Mouse (Mus musculus): ENCODE data around the gene Armt1. TPM values are rescaled to one million over a fixed set of nuclear protein-coding genes. Genes with fewer than 3 reads are reported as not detected.

The Armt1 gene
- polyA plus RNA-seq (2012; rRNA removed), result 4.3 and 7.2 TPM in 2 replicates

- Histone ChIP-seq H3K4me1 (ENCODE audit: control insufficient read depth, insufficient read depth, low read length) (0 out of 2 replicates have a peak, but pooled peaks cover 4% of the 10 kb centered on the region), H3K4me3 (replicated peaks; ENCODE audit: extremely low read depth, low read depth, low read length) (peak within 1 kb of the TSS; percentile 92)
- WGBS, result under 1% methylated on average over 75 of the region's 75 CpGs
- peak; percentile 93 for DNase-seq
- TF ChIP-seq POLR2A (IDR thresholded peaks at IDR 0.05; ENCODE audit: borderline replicate concordance, extremely low read depth, low read depth, low read length) (peak; percentile 88), CTCF (IDR thresholded peaks at IDR 0.05; ENCODE audit: insufficient read depth, low read length) (no peak)
These were observed at the start of gene Armt1, which contains the start of gene Rmnd1 for GRCm38 (mm10) chr10:4432123-4432931. Armt1 (plus strand) TSS chr10:4432467. Rmnd1 (minus strand) TSS chr10:4432388.

GRCm38 (mm10) chr10:4384244-4384643, 48.0 kb upstream of the Armt1 start:
- H3K4me3 ChIP-seq (replicated peaks; ENCODE audit: extremely low read depth, low read depth, low read length), result no peak overlapping the region
- DNase-seq, result no peak
- H3K4me1 ChIP-seq (ENCODE audit: control insufficient read depth, insufficient read depth, low read length), result peaks cover 4% of the 10 kb centered on the region; the same call in 1 of the 2 replicates
- no peak for TF ChIP-seq CTCF (IDR thresholded peaks at IDR 0.05; ENCODE audit: insufficient read depth, low read length)
- no peak for TF ChIP-seq POLR2A (IDR thresholded peaks at IDR 0.05; ENCODE audit: borderline replicate concordance, extremely low read depth, low read depth, low read length)
- 95% methylated on average over 7 of the region's 7 CpGs for WGBS

- H3K4me3 ChIP-seq (replicated peaks; ENCODE audit: extremely low read depth, low read depth, low read length), result peak overlapping the region; percentile 87
- DNase-seq, result peak; percentile 91
- peak; percentile 90; the same call in 1 of the 2 replicates for TF ChIP-seq POLR2A (IDR thresholded peaks at IDR 0.05; ENCODE audit: borderline replicate concordance, extremely low read depth, low read depth, low read length)
- TF ChIP-seq CTCF (IDR thresholded peaks at IDR 0.05; ENCODE audit: insufficient read depth, low read length), result no peak
- WGBS, result 1% methylated on average over 107 of the region's 133 CpGs
- peaks cover 18% of the 10 kb centered on the region for H3K4me1 ChIP-seq (ENCODE audit: control insufficient read depth, insufficient read depth, low read length)
These were observed 45.4 kb upstream of the Armt1 start for GRCm38 (mm10) chr10:4386609-4387591.

DNA sequence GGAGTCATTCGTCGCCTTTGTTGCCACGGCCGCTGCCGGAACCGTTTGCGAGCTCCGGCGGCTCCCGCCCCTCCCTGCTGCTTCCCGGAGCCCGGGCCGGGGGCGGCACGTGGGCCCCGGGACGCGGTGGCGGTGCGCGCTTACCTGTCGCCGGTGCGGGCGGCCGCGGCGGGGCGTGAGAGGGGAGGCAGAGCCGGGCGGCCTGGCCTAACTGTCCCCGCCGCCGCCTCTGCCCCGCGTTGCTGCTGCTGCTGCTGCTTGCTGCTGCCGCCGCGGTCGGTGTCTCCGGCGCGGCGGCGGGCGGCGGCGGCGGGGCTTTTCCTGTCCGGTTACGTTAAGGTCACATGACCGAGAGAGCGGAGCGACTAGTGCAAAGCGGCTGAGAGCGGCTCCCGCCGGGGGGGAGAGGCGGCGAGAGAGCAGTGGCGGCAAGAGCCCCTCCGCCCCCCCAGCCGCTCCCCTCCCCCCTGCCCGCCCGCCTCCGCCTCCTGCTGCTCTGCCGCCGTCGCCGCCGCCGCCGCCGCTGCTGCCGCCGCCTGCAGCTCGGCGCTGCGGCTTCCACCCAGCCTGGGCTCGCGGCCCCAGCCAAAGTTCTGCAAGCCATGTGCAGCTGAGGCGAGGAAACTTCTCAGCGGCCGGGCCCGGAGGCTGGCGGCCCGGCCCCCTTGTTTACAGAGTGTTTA, 44.4 kb upstream of the Armt1 start, which contains the start of gene Zbtb2:
Zbtb2 (minus strand) TSS at position 408 of the 683 bp plus-strand sequence.
- WGBS, result 1% methylated on average over 59 of the region's 87 CpGs
- DNase-seq, result peak; percentile 56
- Histone ChIP-seq H3K4me3 (replicated peaks; ENCODE audit: extremely low read depth, low read depth, low read length) (peak within 1 kb of the TSS; percentile 87), H3K4me1 (ENCODE audit: control insufficient read depth, insufficient read depth, low read length) (peaks cover 19% of the 10 kb centered on the region)
- TF ChIP-seq POLR2A (IDR thresholded peaks at IDR 0.05; ENCODE audit: borderline replicate concordance, extremely low read depth, low read depth, low read length), result no peak
- no peak for TF ChIP-seq CTCF (IDR thresholded peaks at IDR 0.05; ENCODE audit: insufficient read depth, low read length)

- H3K4me1 ChIP-seq (ENCODE audit: control insufficient read depth, insufficient read depth, low read length), result peaks cover 22% of the 10 kb centered on the region
- DNase-seq, result peak; percentile 41
- 0% methylated on average over 19 of the region's 19 CpGs for WGBS
- TF ChIP-seq POLR2A (IDR thresholded peaks at IDR 0.05; ENCODE audit: borderline replicate concordance, extremely low read depth, low read depth, low read length) (0 out of 2 replicates have a peak, but pooled peaks have one; percentile 9), CTCF (IDR thresholded peaks at IDR 0.05; ENCODE audit: insufficient read depth, low read length) (no peak)
- H3K4me3 ChIP-seq (replicated peaks; ENCODE audit: extremely low read depth, low read depth, low read length), result peak overlapping the region; percentile 30
These were observed 43.9 kb upstream of the Armt1 start for GRCm38 (mm10) chr10:4388384-4388745.

- WGBS, result 3% methylated on average over 10 of the region's 10 CpGs
- DNase-seq, result no peak
- Histone ChIP-seq H3K4me1 (ENCODE audit: control insufficient read depth, insufficient read depth, low read length) (peaks cover 22% of the 10 kb centered on the region), H3K4me3 (replicated peaks; ENCODE audit: extremely low read depth, low read depth, low read length) (peak overlapping the region; percentile 19)
- TF ChIP-seq CTCF (IDR thresholded peaks at IDR 0.05; ENCODE audit: insufficient read depth, low read length) (no peak), POLR2A (IDR thresholded peaks at IDR 0.05; ENCODE audit: borderline replicate concordance, extremely low read depth, low read depth, low read length) (no peak)
These were observed 43.2 kb upstream of the Armt1 start for GRCm38 (mm10) chr10:4389036-4389435.

GRCm38 (mm10) chr10:4389461-4390112, 42.7 kb upstream of the Armt1 start:
- peak overlapping the region; percentile 9 for H3K4me3 ChIP-seq (replicated peaks; ENCODE audit: extremely low read depth, low read depth, low read length)
- DNase-seq, result no peak
- no peak for TF ChIP-seq POLR2A (IDR thresholded peaks at IDR 0.05; ENCODE audit: borderline replicate concordance, extremely low read depth, low read depth, low read length)
- H3K4me1 ChIP-seq (ENCODE audit: control insufficient read depth, insufficient read depth, low read length), result peaks cover 22% of the 10 kb centered on the region
- 30% methylated on average over 5 of the region's 5 CpGs for WGBS

GRCm38 (mm10) chr10:4390550-4390949, 41.7 kb upstream of the Armt1 start:
- TF ChIP-seq POLR2A (IDR thresholded peaks at IDR 0.05; ENCODE audit: borderline replicate concordance, extremely low read depth, low read depth, low read length) (no peak), CTCF (IDR thresholded peaks at IDR 0.05; ENCODE audit: insufficient read depth, low read length) (no peak)
- no peak for DNase-seq
- WGBS, result 50% methylated on average over 2 of the region's 2 CpGs
- H3K4me1 ChIP-seq (ENCODE audit: control insufficient read depth, insufficient read depth, low read length), result peaks cover 27% of the 10 kb centered on the region
- no peak overlapping the region for H3K4me3 ChIP-seq (replicated peaks; ENCODE audit: extremely low read depth, low read depth, low read length)

Measured in lung, adult 2 months (tissue).